Mouse (Mus musculus) MEL (cell line): ENCODE measurements around the gene Xpo4.

Source experiments
- CTCF ChIP-seq, 3 experiments: IDR thresholded peaks in 2 of 3; conservative IDR thresholded peaks in 1 of 3; 2 replicates each; pipeline ENCODE4 v1.5.1; 2011 to 2012; ENCODE audit warnings: low read length in 3 of 3, low read depth in 2 of 3, mild to moderate bottlenecking in 2 of 3, improper control_type of control experiment in 1 of 3, inconsistent platforms in 1 of 3, mixed read lengths in 1 of 3, moderate library complexity in 1 of 3; ENCODE audit not compliant: control insufficient read depth in 1 of 3, insufficient read depth in 1 of 3, poor library complexity in 1 of 3, severe bottlenecking in 1 of 3
- EP300 ChIP-seq, 2 experiments: IDR thresholded peaks; 2 replicates each; pipeline ENCODE4 v1.6.1; 2011; ENCODE audit warnings: improper control_type of control experiment in 2 of 2, low read length in 2 of 2, low read depth in 1 of 2, mild to moderate bottlenecking in 1 of 2
- MAX ChIP-seq: IDR thresholded peaks from 2 replicates; pipeline ENCODE4 v1.6.1; 2011; ENCODE audit warnings: low read length, improper control_type of control experiment
- POLR2A ChIP-seq, 2 experiments: IDR thresholded peaks; 2 replicates each; pipeline ENCODE4 v1.6.1; 2011 to 2012; ENCODE audit warnings: low read length in 2 of 2, mild to moderate bottlenecking in 2 of 2, control low read depth in 1 of 2, improper control_type of control experiment in 1 of 2, low read depth in 1 of 2, moderate library complexity in 1 of 2; ENCODE audit not compliant: control insufficient read depth in 1 of 2, insufficient read depth in 1 of 2, poor library complexity in 1 of 2
- RAD21 ChIP-seq: IDR thresholded peaks from 2 replicates; pipeline ENCODE4 v1.6.1; 2011; ENCODE audit warnings: mild to moderate bottlenecking, low read depth, low read length, improper control_type of control experiment
- ZNF384 ChIP-seq: IDR thresholded peaks from 2 replicates; pipeline ENCODE4 v1.6.1; 2012; ENCODE audit warnings: low read depth, mild to moderate bottlenecking, inconsistent platforms, low read length, improper control_type of control experiment

DNA sequence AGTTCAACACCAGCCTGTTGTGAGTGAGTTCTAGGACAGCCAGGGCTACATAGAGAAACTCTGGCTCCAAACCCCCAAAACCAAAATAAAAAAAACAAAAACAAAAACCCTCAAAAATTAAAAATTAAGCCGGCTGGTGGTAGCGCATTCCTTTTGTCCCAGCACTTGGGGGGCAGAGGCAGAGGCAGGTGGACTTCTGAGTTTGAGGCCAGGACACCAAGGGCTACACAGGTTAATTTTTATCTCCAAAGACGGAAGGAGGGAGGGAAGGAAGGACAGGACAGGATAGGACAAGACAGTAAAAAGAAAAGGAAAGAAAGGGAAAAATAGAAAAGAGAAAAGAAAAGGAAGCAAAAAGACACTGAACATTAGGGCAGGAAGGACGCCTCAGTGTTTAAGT is 17.5 kb upstream of the Xpo4 start:
- TF ChIP-seq RAD21 (no peak), POLR2A (IDR thresholded peaks at IDR 0.05; ENCODE audit: control insufficient read depth in 1 of 2, insufficient read depth in 1 of 2, low read depth in 1 of 2, low read length in 2 of 2, poor library complexity in 1 of 2) (no peak), MAX (no peak), EP300 (IDR thresholded peaks at IDR 0.05; ENCODE audit: low read depth in 1 of 2, low read length in 2 of 2) (no peak), ZNF384 (no peak), CTCF (IDR thresholded peaks at IDR 0.05 in 2 of 3, conservative IDR thresholded peaks at IDR 0.05 in 1 of 3; ENCODE audit: control insufficient read depth in 1 of 3, insufficient read depth in 1 of 3, low read depth in 2 of 3, low read length in 3 of 3, poor library complexity in 1 of 3, severe bottlenecking in 1 of 3) (no peak)
